Mouse (Mus musculus): ENCODE measurements around the gene Fap. TPM values are rescaled to one million over a fixed set of nuclear protein-coding genes. Genes with fewer than 3 reads are reported as not detected.

The Fap gene
- polyA plus RNA-seq, 1 experiment from 2014 or later = 11.7 TPM

DNA sequence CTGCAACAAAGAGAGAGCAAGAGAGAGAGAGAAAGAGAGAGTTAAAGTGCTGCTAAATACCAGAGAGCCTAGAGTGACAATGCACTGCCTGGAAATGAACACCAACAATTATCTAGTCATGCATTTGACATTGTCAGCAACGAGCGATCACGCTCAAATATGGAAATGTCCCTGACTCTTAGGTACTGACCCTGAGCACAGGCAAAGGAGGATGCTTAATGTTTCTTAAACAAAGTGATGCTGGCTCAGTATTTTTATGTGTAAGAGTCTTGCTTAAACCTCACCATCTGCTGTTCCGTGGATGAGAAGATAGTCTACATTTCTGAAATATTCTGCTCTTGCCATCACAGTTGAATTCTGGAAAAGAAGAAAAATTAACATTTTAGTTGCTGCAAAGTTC lies 71.4 kb downstream of the Fap start:
- WGBS = 84% methylated on average over 4 of the region's 4 CpGs
- no peaks in the 10 kb centered on the region for H3K4me1 ChIP-seq (ENCODE audit: control insufficient read depth, insufficient read depth, low read length)
- ATAC-seq (replicated peaks; ENCODE audit: insufficient number of reproducible peaks, low FRiP score, low TSS enrichment, low read depth) (no peak), DNase-seq (ENCODE audit: low spot score) (no peak)
- no peaks in the 10 kb centered on the region for H3K36me3 ChIP-seq (replicated peaks; ENCODE audit: control insufficient read depth, insufficient read depth, low read depth, low read length)
- H3K27ac ChIP-seq (replicated peaks; ENCODE audit: low read depth, low read length) = no peak overlapping the region
- no peaks in the 10 kb centered on the region for H3K27me3 ChIP-seq (ENCODE audit: control insufficient read depth, insufficient read depth, low read length)
- H3K9ac ChIP-seq (replicated peaks; ENCODE audit: low read length) = no peak overlapping the region
- no peak overlapping the region for H3K4me2 ChIP-seq (ENCODE audit: low read depth, low read length)
- H3K9me3 ChIP-seq (replicated peaks; ENCODE audit: control insufficient read depth, low read length) = no peaks in the 10 kb centered on the region
- no peak overlapping the region for H3K4me3 ChIP-seq (ENCODE audit: low read depth, low read length)

DNA sequence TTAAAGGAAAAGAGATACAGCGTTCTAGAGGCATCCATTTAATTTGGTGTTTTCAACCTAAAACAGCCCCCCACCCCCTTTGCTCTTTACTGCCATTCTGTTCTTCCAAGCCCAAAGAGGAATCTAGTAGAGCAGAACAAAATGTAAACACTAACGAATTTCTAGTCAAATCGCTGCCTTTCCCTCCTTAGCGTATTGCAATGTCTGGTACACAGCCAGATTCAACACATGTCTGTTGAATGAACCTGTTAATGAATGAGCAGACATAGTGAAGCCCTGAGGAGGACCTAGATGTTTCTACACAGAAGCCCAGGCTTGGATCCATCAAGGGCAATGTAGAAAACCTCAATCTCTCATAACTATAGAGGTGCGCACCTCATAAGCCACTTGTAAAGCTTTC lies 75.1 kb downstream of the Fap start:
- Histone ChIP-seq H3K27ac (replicated peaks; ENCODE audit: low read depth, low read length) (no peak overlapping the region), H3K27me3 (ENCODE audit: control insufficient read depth, insufficient read depth, low read length) (no peaks in the 10 kb centered on the region), H3K4me2 (ENCODE audit: low read depth, low read length) (no peak overlapping the region), H3K36me3 (replicated peaks; ENCODE audit: control insufficient read depth, insufficient read depth, low read depth, low read length) (no peaks in the 10 kb centered on the region), H3K4me1 (ENCODE audit: control insufficient read depth, insufficient read depth, low read length) (no peaks in the 10 kb centered on the region), H3K4me3 (ENCODE audit: low read depth, low read length) (no peak overlapping the region), H3K9me3 (replicated peaks; ENCODE audit: control insufficient read depth, low read length) (no peaks in the 10 kb centered on the region), H3K9ac (replicated peaks; ENCODE audit: low read length) (no peak overlapping the region)
- ATAC-seq (replicated peaks; ENCODE audit: insufficient number of reproducible peaks, low FRiP score, low TSS enrichment, low read depth) = no peak
- 92% methylated on average over 5 of the region's 5 CpGs for WGBS
- no peak for DNase-seq (ENCODE audit: low spot score)

DNA sequence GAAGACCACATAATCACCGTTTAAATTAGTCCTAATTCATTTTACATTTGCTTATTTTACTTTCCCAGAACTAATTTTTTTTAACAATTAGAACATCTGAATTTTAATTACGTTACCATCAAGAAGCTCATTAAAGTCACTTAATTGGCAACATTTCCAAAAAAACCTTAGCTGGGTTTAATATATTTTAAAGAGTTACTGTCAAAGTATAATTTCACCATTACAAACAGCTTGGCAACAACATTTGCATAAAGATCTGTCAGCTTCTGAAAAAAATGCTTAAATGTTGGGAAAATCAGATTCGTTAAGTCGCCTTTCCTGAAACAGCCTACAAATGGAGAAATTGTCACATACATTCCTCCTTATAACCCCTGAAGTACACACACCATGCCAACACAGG lies 75.8 kb downstream of the Fap start:
- no peak overlapping the region for H3K9ac ChIP-seq (replicated peaks; ENCODE audit: low read length)
- WGBS = 88% methylated on average over 4 of the region's 4 CpGs

DNA sequence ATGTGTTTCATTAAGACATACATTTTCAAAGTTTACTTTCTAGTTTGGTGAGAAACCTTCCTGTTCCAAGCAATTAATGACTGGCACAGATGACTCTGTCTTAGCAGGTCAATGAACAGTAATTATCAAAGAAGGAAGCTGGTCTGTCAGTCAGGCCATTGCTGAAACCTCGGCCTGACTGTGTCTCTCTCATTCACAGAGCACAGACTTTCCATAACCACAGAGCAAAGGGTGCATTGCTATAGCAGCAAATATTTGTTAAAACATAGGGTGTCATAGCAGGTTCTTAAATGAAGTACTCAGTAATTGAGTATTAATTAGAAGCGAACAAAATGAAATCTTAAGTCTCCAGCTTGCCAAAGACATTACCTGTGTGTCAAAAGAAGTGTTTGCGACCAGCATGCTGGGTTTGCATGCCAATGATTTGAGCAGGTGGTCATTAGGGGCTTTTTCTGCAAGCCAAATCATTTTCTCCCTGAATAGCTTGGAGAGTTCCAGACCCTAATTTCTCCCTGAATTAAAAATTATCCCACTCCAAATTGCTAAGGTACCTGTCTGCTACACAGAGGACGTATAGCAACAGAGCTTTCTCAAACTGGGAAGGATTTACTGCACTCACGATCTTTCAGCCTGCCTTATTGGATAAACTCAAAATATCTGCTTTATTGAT lies 76.4 kb downstream of the Fap start:
- ATAC-seq (replicated peaks; ENCODE audit: insufficient number of reproducible peaks, low FRiP score, low TSS enrichment, low read depth) (no peak), DNase-seq (ENCODE audit: low spot score) (no peak)
- H3K36me3 ChIP-seq (replicated peaks; ENCODE audit: control insufficient read depth, insufficient read depth, low read depth, low read length) = no peaks in the 10 kb centered on the region
- H3K4me2 ChIP-seq (ENCODE audit: low read depth, low read length) = no peak overlapping the region
- H3K9me3 ChIP-seq (replicated peaks; ENCODE audit: control insufficient read depth, low read length) = no peaks in the 10 kb centered on the region
- no peaks in the 10 kb centered on the region for H3K4me1 ChIP-seq (ENCODE audit: control insufficient read depth, insufficient read depth, low read length)
- no peak overlapping the region for H3K4me3 ChIP-seq (ENCODE audit: low read depth, low read length)
- H3K9ac ChIP-seq (replicated peaks; ENCODE audit: low read length) = no peak overlapping the region
- H3K27me3 ChIP-seq (ENCODE audit: control insufficient read depth, insufficient read depth, low read length) = no peaks in the 10 kb centered on the region
- WGBS = 73% methylated on average over 5 of the region's 5 CpGs
- H3K27ac ChIP-seq (replicated peaks; ENCODE audit: low read depth, low read length) = no peak overlapping the region

More for the DNA sequence above, 75.8 kb downstream of the Fap start:
- Histone ChIP-seq H3K9me3 (replicated peaks; ENCODE audit: control insufficient read depth, low read length) (no peaks in the 10 kb centered on the region), H3K4me3 (ENCODE audit: low read depth, low read length) (no peak overlapping the region), H3K36me3 (replicated peaks; ENCODE audit: control insufficient read depth, insufficient read depth, low read depth, low read length) (no peaks in the 10 kb centered on the region), H3K4me1 (ENCODE audit: control insufficient read depth, insufficient read depth, low read length) (no peaks in the 10 kb centered on the region), H3K4me2 (ENCODE audit: low read depth, low read length) (no peak overlapping the region), H3K27ac (replicated peaks; ENCODE audit: low read depth, low read length) (no peak overlapping the region), H3K27me3 (ENCODE audit: control insufficient read depth, insufficient read depth, low read length) (no peaks in the 10 kb centered on the region)
- ATAC-seq (replicated peaks; ENCODE audit: insufficient number of reproducible peaks, low FRiP score, low TSS enrichment, low read depth) = no peak
- no peak for DNase-seq (ENCODE audit: low spot score)

DNA sequence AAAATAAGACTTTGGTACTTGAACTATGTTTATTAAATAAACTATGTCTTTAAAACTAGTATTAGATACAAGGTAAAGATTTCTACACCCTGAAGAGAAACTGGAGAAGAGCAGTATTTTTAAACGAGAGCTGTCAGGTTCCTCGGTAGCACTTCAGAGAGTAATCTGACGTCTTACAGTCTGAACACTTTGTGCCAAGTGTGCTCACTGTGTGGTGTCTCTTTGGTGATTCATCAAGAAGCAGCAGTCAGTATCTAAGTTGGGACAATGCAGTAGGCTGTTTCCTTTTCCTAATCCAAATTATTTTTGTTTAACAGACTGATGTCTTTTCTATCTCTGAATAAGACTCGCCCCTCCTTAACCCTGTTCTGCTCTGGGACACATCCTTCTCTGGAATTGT lies 78.5 kb downstream of the Fap start:
- Histone ChIP-seq H3K4me3 (ENCODE audit: low read depth, low read length) (no peak overlapping the region), H3K27me3 (ENCODE audit: control insufficient read depth, insufficient read depth, low read length) (no peaks in the 10 kb centered on the region), H3K9me3 (replicated peaks; ENCODE audit: control insufficient read depth, low read length) (no peaks in the 10 kb centered on the region), H3K9ac (replicated peaks; ENCODE audit: low read length) (no peak overlapping the region), H3K4me2 (ENCODE audit: low read depth, low read length) (no peak overlapping the region), H3K4me1 (ENCODE audit: control insufficient read depth, insufficient read depth, low read length) (no peaks in the 10 kb centered on the region), H3K27ac (replicated peaks; ENCODE audit: low read depth, low read length) (no peak overlapping the region), H3K36me3 (replicated peaks; ENCODE audit: control insufficient read depth, insufficient read depth, low read depth, low read length) (no peaks in the 10 kb centered on the region)
- DNase-seq (ENCODE audit: low spot score) (no peak), ATAC-seq (replicated peaks; ENCODE audit: insufficient number of reproducible peaks, low FRiP score, low TSS enrichment, low read depth) (no peak)
- 79% methylated on average over 4 of the region's 4 CpGs for WGBS

DNA sequence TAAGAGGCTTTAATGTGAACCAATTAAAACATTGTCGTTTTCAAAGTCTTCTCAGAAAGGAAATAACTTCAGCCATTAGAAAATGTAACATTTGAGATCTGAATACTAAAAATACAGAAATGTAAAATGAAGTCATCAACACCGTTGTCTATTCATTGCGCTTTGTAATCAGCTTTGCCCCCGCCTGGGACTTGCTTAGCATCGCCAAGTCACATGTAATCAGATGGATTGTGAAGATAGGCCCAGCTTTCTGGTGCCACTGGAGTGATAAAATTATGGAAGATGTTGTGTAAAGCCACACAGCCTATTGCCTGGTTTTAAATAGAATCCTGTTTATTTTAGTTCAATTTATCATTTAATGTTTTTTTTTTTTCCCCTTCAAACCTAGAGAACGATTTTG lies 84.0 kb downstream of the Fap start:
- Histone ChIP-seq H3K27me3 (ENCODE audit: control insufficient read depth, insufficient read depth, low read length) (no peaks in the 10 kb centered on the region), H3K4me1 (ENCODE audit: control insufficient read depth, insufficient read depth, low read length) (no peaks in the 10 kb centered on the region), H3K36me3 (replicated peaks; ENCODE audit: control insufficient read depth, insufficient read depth, low read depth, low read length) (no peaks in the 10 kb centered on the region), H3K9me3 (replicated peaks; ENCODE audit: control insufficient read depth, low read length) (no peaks in the 10 kb centered on the region), H3K4me3 (ENCODE audit: low read depth, low read length) (no peak overlapping the region), H3K9ac (replicated peaks; ENCODE audit: low read length) (no peak overlapping the region), H3K4me2 (ENCODE audit: low read depth, low read length) (no peak overlapping the region), H3K27ac (replicated peaks; ENCODE audit: low read depth, low read length) (no peak overlapping the region)
- ATAC-seq (replicated peaks; ENCODE audit: insufficient number of reproducible peaks, low FRiP score, low TSS enrichment, low read depth) (no peak), DNase-seq (ENCODE audit: low spot score) (no peak)
- WGBS = 91% methylated on average over 6 of the region's 6 CpGs

DNA sequence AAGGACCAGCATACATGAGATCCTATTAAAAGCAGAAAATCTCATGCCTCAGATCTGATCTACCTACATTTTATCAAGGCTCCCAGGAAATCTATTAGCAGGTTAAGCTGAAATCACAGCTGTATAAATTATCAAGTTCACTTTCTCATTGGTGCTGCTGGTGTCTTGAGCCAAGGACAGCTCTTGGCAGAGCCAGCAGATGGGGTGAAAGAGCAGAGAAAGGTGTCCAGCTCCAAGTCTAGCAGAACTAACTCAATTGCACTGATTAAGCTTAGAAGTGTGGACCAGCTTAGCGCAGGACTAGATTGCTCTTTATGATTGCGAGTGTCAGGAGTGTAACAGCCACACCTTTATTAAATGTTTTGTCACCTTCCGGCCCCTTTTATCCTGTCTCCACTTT lies 89.0 kb downstream of the Fap start:
- no peak overlapping the region for H3K4me2 ChIP-seq (ENCODE audit: low read depth, low read length)
- H3K27ac ChIP-seq (replicated peaks; ENCODE audit: low read depth, low read length) = no peak overlapping the region
- no peaks in the 10 kb centered on the region for H3K27me3 ChIP-seq (ENCODE audit: control insufficient read depth, insufficient read depth, low read length)
- no peaks in the 10 kb centered on the region for H3K36me3 ChIP-seq (replicated peaks; ENCODE audit: control insufficient read depth, insufficient read depth, low read depth, low read length)
- no peaks in the 10 kb centered on the region for H3K9me3 ChIP-seq (replicated peaks; ENCODE audit: control insufficient read depth, low read length)
- 79% methylated on average over 3 of the region's 3 CpGs for WGBS
- no peak overlapping the region for H3K9ac ChIP-seq (replicated peaks; ENCODE audit: low read length)
- H3K4me1 ChIP-seq (ENCODE audit: control insufficient read depth, insufficient read depth, low read length) = no peaks in the 10 kb centered on the region
- DNase-seq (ENCODE audit: low spot score) (no peak), ATAC-seq (replicated peaks; ENCODE audit: insufficient number of reproducible peaks, low FRiP score, low TSS enrichment, low read depth) (no peak)
- H3K4me3 ChIP-seq (ENCODE audit: low read depth, low read length) = no peak overlapping the region

DNA sequence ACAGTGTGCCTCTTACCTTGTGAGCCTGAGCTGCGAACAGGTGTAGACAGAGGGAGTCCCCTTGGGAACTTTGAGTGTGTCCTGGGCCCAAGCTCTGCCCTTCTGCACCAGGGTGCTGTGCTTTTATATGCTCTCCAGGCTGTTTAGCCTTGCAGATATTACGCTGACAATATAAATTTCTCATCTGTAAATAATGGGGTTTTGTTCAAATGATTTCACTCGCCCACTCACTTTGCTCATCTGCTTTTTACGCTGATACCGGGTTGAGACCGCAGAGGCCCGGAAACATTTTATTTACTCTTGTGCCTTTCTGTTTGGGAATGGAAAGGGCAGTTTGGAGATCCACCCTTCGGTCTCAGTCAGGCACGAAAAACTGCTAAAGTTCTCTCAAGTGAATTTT lies 90.3 kb downstream of the Fap start, which contains the start of gene Gcg:
Gene Gcg (minus strand): TSS at position 101 of the 400 bp plus-strand sequence.
- Histone ChIP-seq H3K36me3 (replicated peaks; ENCODE audit: control insufficient read depth, insufficient read depth, low read depth, low read length) (no peaks in the 10 kb centered on the region), H3K27me3 (ENCODE audit: control insufficient read depth, insufficient read depth, low read length) (no peaks in the 10 kb centered on the region), H3K9ac (replicated peaks; ENCODE audit: low read length) (no peak within 1 kb of the TSS), H3K4me3 (ENCODE audit: low read depth, low read length) (no peak within 1 kb of the TSS), H3K4me2 (ENCODE audit: low read depth, low read length) (no peak within 1 kb of the TSS), H3K4me1 (ENCODE audit: control insufficient read depth, insufficient read depth, low read length) (no peaks in the 10 kb centered on the region), H3K27ac (replicated peaks; ENCODE audit: low read depth, low read length) (no peak within 1 kb of the TSS), H3K9me3 (replicated peaks; ENCODE audit: control insufficient read depth, low read length) (no peaks in the 10 kb centered on the region)
- DNase-seq (ENCODE audit: low spot score) = no peak
- no peak for ATAC-seq (replicated peaks; ENCODE audit: insufficient number of reproducible peaks, low FRiP score, low TSS enrichment, low read depth)
- 90% methylated on average over 9 of the region's 9 CpGs for WGBS
